Mouse (Mus musculus): ENCODE results near the gene Kat5. TPM values are rescaled to one million over a fixed set of nuclear protein-coding genes. Genes with fewer than 3 reads are reported as not detected.

Gene Kat5
- polyA plus RNA-seq, 2 experiments from 2014 or later = 21.9 to 37.3 TPM

- no peak for ATAC-seq
Observed at GRCm38 (mm10) chr19:5570353-5571246, 39.4 kb downstream of the Kat5 start.

GRCm38 (mm10) chr19:5569521-5569920 lies 40.5 kb downstream of the Kat5 start:
- no peak for ATAC-seq

- no peak for ATAC-seq
Observed at GRCm38 (mm10) chr19:5568470-5569140, 41.4 kb downstream of the Kat5 start.

- ATAC-seq = peak; percentile 66
Observed at GRCm38 (mm10) chr19:5567534-5568469, 42.2 kb downstream of the Kat5 start, which contains the start of gene Ap5b1. Gene Ap5b1, plus strand, starts transcription at chr19:5568025.

GRCm38 (mm10) chr19:5567180-5567533 lies 42.9 kb downstream of the Kat5 start:
- peak; percentile 21 for ATAC-seq

- no peak for ATAC-seq
Observed at GRCm38 (mm10) chr19:5566316-5566715, 43.7 kb downstream of the Kat5 start.

GRCm38 (mm10) chr19:5562776-5563175 lies 47.3 kb downstream of the Kat5 start:
- no peak for ATAC-seq

GRCm38 (mm10) chr19:5561886-5562285 lies 48.2 kb downstream of the Kat5 start:
- no peak for ATAC-seq

GRCm38 (mm10) chr19:5561252-5561790 lies 48.7 kb downstream of the Kat5 start:
- ATAC-seq = no peak

- ATAC-seq = no peak
Observed at GRCm38 (mm10) chr19:5560457-5561041, 49.5 kb downstream of the Kat5 start, which contains the start of gene Ovol1. Gene Ovol1, minus strand, starts transcription at chr19:5560646.

- no peak for ATAC-seq
Observed at GRCm38 (mm10) chr19:5559631-5560456, 50.2 kb downstream of the Kat5 start.

- ATAC-seq = no peak
Observed at GRCm38 (mm10) chr19:5559229-5559628, 50.8 kb downstream of the Kat5 start.

- no peak for ATAC-seq
Observed at GRCm38 (mm10) chr19:5558770-5559169, 51.3 kb downstream of the Kat5 start.

- no peak for ATAC-seq
Observed at GRCm38 (mm10) chr19:5558169-5558568, 51.9 kb downstream of the Kat5 start.

- no peak for ATAC-seq
Observed at GRCm38 (mm10) chr19:5554212-5554611, 55.8 kb downstream of the Kat5 start.

GRCm38 (mm10) chr19:5553802-5554201 lies 56.2 kb downstream of the Kat5 start:
- ATAC-seq = no peak

Other genes starting within 250 kb of the Kat5 start
- 10 to 100 TPM; 43.7 to 51.9 TPM for gene Eif1ad, start 243.5 kb downstream of the Kat5 start, polyA plus RNA-seq (2017; shearing (Covaris generic))
- 100 to 1,000 TPM; 291 to 328 TPM for gene Banf1, start 243.1 kb downstream of the Kat5 start, polyA plus RNA-seq (2017; shearing (Covaris generic))
- gene Sart1, start 221.5 kb downstream of the Kat5 start, polyA plus RNA-seq (2017; shearing (Covaris generic)) = 10 to 100 TPM; 16.7 to 34.3 TPM
- gene Tsga10ip, start 207.7 kb downstream of the Kat5 start, polyA plus RNA-seq (2017; shearing (Covaris generic)) = not detected
- 10 to 100 TPM; 50.3 to 53.6 TPM for gene Drap1, start 185.3 kb downstream of the Kat5 start, polyA plus RNA-seq (2017; shearing (Covaris generic))
- 10 to 100 TPM; 17.6 to 18.6 TPM for gene AI837181, start 185.1 kb downstream of the Kat5 start, polyA plus RNA-seq (2017; shearing (Covaris generic))
- not detected for gene Fosl1, start 162.7 kb downstream of the Kat5 start, polyA plus RNA-seq (2017; shearing (Covaris generic))
- 1 to 10 TPM; 1.1 to 1.2 TPM for gene Ccdc85b, start 152.3 kb downstream of the Kat5 start, polyA plus RNA-seq (2017; shearing (Covaris generic))
- 10 to 100 TPM; 65.0 to 84.0 TPM for gene Fibp, start 149.6 kb downstream of the Kat5 start, polyA plus RNA-seq (2017; shearing (Covaris generic))
- gene Ctsw, start 141.7 kb downstream of the Kat5 start, polyA plus RNA-seq (2017; shearing (Covaris generic)) = 100 to 1,000 TPM; 175 to 215 TPM
- 1 to 10 TPM; 1.5 to 1.9 TPM for gene Efemp2, start 136.3 kb downstream of the Kat5 start, polyA plus RNA-seq (2017; shearing (Covaris generic))
- 10 to 100 TPM; 34.3 to 39.7 TPM for gene Mus81, start 121.8 kb downstream of the Kat5 start, polyA plus RNA-seq (2017; shearing (Covaris generic))
- gene Cfl1, start 119.8 kb downstream of the Kat5 start, polyA plus RNA-seq (2017; shearing (Covaris generic)) = 1,000 to 10,000 TPM; 2,749 to 2,812 TPM
- under 1 TPM; 0.33 to 0.51 TPM for gene 1700020D05Rik, start 106.5 kb downstream of the Kat5 start, polyA plus RNA-seq (2017; shearing (Covaris generic))
- 10 to 100 TPM; 16.3 to 18.4 TPM for gene Snx32, start 99.7 kb downstream of the Kat5 start, polyA plus RNA-seq (2017; shearing (Covaris generic))
- not detected for gene Ovol1, start 49.6 kb downstream of the Kat5 start, polyA plus RNA-seq (2017; shearing (Covaris generic))
- 1 to 10 TPM; 5.1 to 8.6 TPM for gene Ap5b1, start 42.2 kb downstream of the Kat5 start, polyA plus RNA-seq (2017; shearing (Covaris generic))
- 10 to 100 TPM; 65.1 to 70.2 TPM for gene Rnaseh2c, start 8.4 kb downstream of the Kat5 start, polyA plus RNA-seq (2017; shearing (Covaris generic))
- gene Rela, start 27.2 kb upstream of the Kat5 start, polyA plus RNA-seq (2017; shearing (Covaris generic)) = 100 to 1,000 TPM in 1 of 2 experiments, 10 to 100 TPM in 1; 96.1 to 107 TPM
- gene Sipa1, start 53.5 kb upstream of the Kat5 start, polyA plus RNA-seq (2017; shearing (Covaris generic)) = 10 to 100 TPM; 22.3 to 22.4 TPM
- 1 to 10 TPM; 7.8 to 9.2 TPM for gene Map3k11, start 78.5 kb upstream of the Kat5 start, polyA plus RNA-seq (2017; shearing (Covaris generic))
- gene Pcnx3, start 78.7 kb upstream of the Kat5 start, polyA plus RNA-seq (2017; shearing (Covaris generic)) = 10 to 100 TPM; 20.6 to 21.7 TPM
- gene Kcnk7, start 94.1 kb upstream of the Kat5 start, polyA plus RNA-seq (2017; shearing (Covaris generic)) = 1 to 10 TPM; 1.5 to 2.8 TPM
- gene Ehbp1l1, start 116.1 kb upstream of the Kat5 start, polyA plus RNA-seq (2017; shearing (Covaris generic)) = 10 to 100 TPM; 16.5 to 26.4 TPM
- 10 to 100 TPM; 20.1 to 44.7 TPM for gene Fam89b, start 119.4 kb upstream of the Kat5 start, polyA plus RNA-seq (2017; shearing (Covaris generic))
- not detected for gene Ltbp3, start 130.7 kb upstream of the Kat5 start, polyA plus RNA-seq (2017; shearing (Covaris generic))
- gene Scyl1, start 161.2 kb upstream of the Kat5 start, polyA plus RNA-seq (2017; shearing (Covaris generic)) = 10 to 100 TPM in 1 of 2 experiments, 1 to 10 TPM in 1; 8.4 to 16.8 TPM

All from activated CD4-positive, CD25-positive, alpha-beta regulatory T cell, adult 4 months (primary cell).